Mouse (Mus musculus) thymus, adult 2 months (tissue): ENCODE results near the gene Morn1.

ENCODE experiments used
- CTCF ChIP-seq: fragments of 200-500 bp; IDR thresholded peaks from 2 replicates; pipeline ENCODE4 v1.5.1; 2012; ENCODE audit warnings: mild to moderate bottlenecking, control low read depth, low read length, moderate library complexity, borderline replicate concordance; ENCODE audit not compliant: control insufficient read depth, poor library complexity, insufficient read depth; ENCODE audit errors: extremely low read depth
- POLR2A ChIP-seq: fragments of 200-500 bp; IDR thresholded peaks from 2 replicates; pipeline ENCODE4 v1.6.1; 2012; ENCODE audit warnings: mild to moderate bottlenecking, low read length, control low read depth, moderate library complexity; ENCODE audit not compliant: control insufficient read depth, poor library complexity, insufficient read depth; ENCODE audit errors: extremely low read depth

DNA sequence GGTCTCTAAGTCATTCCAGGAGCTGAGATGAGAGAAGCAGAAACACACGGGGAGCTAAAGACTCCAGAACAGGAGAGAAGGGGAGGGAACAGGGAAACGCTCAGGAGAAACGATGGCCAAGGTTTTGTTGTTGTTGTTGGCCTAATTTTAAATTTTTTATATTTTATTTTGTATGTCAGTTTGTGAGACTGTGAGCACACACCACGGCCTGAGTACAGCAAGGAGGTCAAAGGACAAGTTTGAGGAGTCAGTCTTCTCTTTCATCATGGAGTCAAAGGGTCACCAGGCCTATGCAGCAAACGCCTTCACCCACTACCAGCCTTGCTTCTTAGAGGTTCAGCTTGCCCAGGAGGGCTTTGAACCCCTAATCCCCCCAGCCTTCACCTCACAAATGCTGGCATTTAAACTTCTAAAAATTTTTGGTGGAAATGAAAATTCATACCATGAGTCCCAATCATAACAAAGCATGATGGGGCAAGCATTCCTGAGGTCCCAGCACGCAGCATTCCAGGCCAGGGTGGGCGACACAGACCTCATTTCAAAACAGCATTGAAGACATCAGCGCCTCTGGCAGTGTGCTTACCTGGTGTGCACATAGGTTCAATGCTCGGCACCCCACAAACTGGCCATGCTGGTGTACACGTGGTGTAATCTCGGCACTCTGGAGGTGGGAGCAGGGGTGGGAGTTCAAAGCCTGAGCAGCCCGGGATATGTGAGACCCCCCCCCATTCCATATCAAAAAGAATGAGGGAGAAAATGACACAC, 53.1 kb downstream of the Morn1 start:
- TF ChIP-seq CTCF (no peak), POLR2A (no peak)
